Mouse (Mus musculus): ENCODE data around the gene Ralb. TPM values are rescaled to one million over a fixed set of nuclear protein-coding genes. Genes with fewer than 3 reads are reported as not detected.
A peak's percentile ranks its signal among the peaks of the same experiment; 100 is the strongest.

Ralb gene
- polyA plus RNA-seq, 1 experiment from 2014 or later = 151 TPM

DNA sequence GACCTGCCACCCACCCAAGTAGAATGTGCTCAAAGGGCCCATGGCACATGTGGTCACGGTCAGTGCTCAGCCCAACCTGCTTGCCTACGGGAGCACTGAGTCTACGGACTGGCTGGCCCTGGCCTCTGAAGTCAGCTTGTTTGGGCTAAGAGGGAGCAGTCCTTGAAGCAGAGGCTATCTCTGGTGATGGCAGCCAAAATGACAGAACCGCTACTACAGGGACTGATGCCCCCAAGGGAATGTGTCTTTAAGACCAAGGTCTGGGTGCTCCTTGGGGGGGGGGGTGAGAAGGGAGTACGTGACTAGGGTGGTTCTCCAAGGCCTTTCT is 47.1 kb downstream of the Ralb start:
- no peak overlapping the region for H3K27ac ChIP-seq (ENCODE audit: low read length)
- no peak for DNase-seq (ENCODE audit: low spot score)
- H3K9ac ChIP-seq (replicated peaks; ENCODE audit: low read depth) = no peak overlapping the region
- no peak for TF ChIP-seq CTCF (IDR thresholded peaks at IDR 0.05)
- TF ChIP-seq EP300 (IDR thresholded peaks at IDR 0.05) = no peak
- no peaks in the 10 kb centered on the region for H3K9me3 ChIP-seq (ENCODE audit: low read length)
- no peaks in the 10 kb centered on the region for H3K4me1 ChIP-seq (ENCODE audit: insufficient read depth, low read depth, low read length)
- H3K4me2 ChIP-seq (replicated peaks; ENCODE audit: low read depth, low read length) = peak overlapping the region; percentile 41
- ATAC-seq = 0 out of 2 replicates have a peak, but pooled peaks have one; percentile 18
- 43% methylated on average over 5 of the region's 5 CpGs for WGBS
- H3K27me3 ChIP-seq (replicated peaks; ENCODE audit: insufficient read depth, low read length) = no peaks in the 10 kb centered on the region
- H3K36me3 ChIP-seq (ENCODE audit: insufficient read depth, low read length) = no peaks in the 10 kb centered on the region
- no peak overlapping the region for H3K4me3 ChIP-seq (ENCODE audit: low read depth, low read length)

DNA sequence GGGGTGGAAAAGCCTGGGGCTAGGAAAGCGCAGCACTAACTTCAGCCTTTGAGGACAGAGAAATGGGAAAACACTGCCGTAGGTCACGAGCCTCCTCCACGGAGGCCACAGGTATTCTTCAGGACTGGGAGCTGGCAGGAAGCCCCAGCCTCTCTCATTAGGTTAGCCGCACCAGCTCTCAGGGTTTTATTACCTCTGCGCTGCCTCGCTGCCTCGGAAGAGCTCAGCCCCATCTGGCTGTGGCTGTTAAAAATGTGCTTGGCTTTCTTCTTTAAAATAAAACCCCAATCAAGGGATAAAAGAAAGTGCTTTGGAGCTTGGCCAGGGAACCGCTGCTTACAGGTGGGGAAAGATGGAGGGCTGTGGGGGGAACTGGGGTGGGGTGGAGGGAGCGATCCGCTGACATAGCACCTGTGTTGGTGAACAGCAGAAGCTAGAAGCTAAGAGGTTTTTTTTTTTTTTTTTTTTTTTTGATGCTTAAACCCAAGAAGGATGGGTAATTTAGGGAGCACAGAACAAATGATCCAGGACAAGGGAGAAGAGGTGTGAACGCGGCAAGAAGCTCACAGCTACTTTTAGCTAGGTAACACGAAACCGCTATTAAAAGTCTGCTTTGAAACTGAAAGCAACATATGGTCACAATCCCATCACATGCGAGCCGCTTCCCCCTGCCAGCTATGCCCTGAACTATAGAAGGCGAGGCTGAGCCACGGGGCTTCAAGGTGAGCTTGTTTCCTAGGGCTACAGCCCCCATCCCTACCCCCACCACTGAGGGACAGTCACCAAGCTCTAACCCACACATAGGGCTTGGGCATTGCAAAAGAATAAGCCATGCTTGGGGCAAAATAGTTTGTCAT is 47.7 kb downstream of the Ralb start:
- Histone ChIP-seq H3K9me3 (ENCODE audit: low read length) (no peaks in the 10 kb centered on the region), H3K36me3 (ENCODE audit: insufficient read depth, low read length) (no peaks in the 10 kb centered on the region), H3K4me2 (replicated peaks; ENCODE audit: low read depth, low read length) (peak overlapping the region; percentile 41), H3K27me3 (replicated peaks; ENCODE audit: insufficient read depth, low read length) (no peaks in the 10 kb centered on the region), H3K4me3 (ENCODE audit: low read depth, low read length) (no peak overlapping the region), H3K4me1 (ENCODE audit: insufficient read depth, low read depth, low read length) (no peaks in the 10 kb centered on the region), H3K27ac (ENCODE audit: low read length) (no peak overlapping the region), H3K9ac (replicated peaks; ENCODE audit: low read depth) (no peak overlapping the region)
- 31% methylated on average over 19 of the region's 19 CpGs for WGBS
- peak; percentile 34 for DNase-seq (ENCODE audit: low spot score)
- 0 out of 2 replicates have a peak, but pooled peaks have one; percentile 30 for ATAC-seq
- 0 out of 2 replicates have a peak, but pooled peaks have one; percentile 4 for TF ChIP-seq CTCF (IDR thresholded peaks at IDR 0.05)
- no peak for TF ChIP-seq EP300 (IDR thresholded peaks at IDR 0.05)

DNA sequence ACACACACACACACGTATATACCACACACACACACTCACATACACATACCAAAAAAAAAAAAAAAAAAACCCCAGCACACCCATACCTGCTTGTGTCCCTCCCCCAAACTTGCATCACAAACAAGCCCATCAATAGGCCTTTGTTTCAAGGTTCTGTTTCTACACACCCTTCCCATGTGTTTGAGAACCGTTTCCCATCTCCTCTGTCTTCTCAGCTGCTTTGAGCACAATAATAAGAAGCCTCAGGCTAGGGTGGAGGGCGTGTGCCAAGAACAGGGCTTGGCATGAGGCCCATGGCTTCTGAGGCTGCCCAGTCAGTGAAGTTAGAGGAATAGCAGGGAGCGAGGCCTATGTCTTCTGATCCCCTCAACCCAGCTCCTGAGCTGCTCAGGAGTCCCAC is 50.9 kb downstream of the Ralb start:
- ATAC-seq = no peak

DNA sequence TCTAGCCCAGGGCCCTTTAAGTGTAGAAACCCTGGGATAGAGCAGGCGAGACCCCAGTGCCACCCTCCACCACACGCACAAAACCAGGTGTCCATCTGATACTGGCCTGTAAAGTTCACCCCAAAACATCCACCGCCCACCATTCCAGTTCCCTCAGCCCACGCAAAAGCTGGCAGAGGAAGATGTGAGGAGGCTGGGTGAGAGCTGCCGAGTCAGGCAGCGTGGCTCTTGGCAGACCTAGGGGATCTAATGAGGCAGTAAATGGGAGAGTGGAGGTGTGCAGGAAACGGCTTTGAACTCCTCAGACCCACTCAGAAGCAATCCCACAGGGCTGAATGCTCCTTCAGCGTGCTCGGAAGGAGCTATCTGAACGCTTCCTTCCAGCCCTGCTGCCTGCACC is 53.2 kb downstream of the Ralb start:
- Histone ChIP-seq H3K4me1 (ENCODE audit: insufficient read depth, low read depth, low read length) (no peaks in the 10 kb centered on the region), H3K27me3 (replicated peaks; ENCODE audit: insufficient read depth, low read length) (no peaks in the 10 kb centered on the region), H3K9ac (replicated peaks; ENCODE audit: low read depth) (no peak overlapping the region), H3K9me3 (ENCODE audit: low read length) (no peaks in the 10 kb centered on the region), H3K36me3 (ENCODE audit: insufficient read depth, low read length) (no peaks in the 10 kb centered on the region), H3K4me3 (ENCODE audit: low read depth, low read length) (no peak overlapping the region), H3K27ac (ENCODE audit: low read length) (no peak overlapping the region), H3K4me2 (replicated peaks; ENCODE audit: low read depth, low read length) (no peak overlapping the region)
- DNase-seq (ENCODE audit: low spot score) (no peak), ATAC-seq (no peak)
- TF ChIP-seq EP300 (IDR thresholded peaks at IDR 0.05) (no peak), CTCF (IDR thresholded peaks at IDR 0.05) (no peak)
- 62% methylated on average over 10 of the region's 10 CpGs for WGBS

More for the DNA sequence above, 50.9 kb downstream of the Ralb start:
- Histone ChIP-seq H3K27me3 (replicated peaks; ENCODE audit: insufficient read depth, low read length) (no peaks in the 10 kb centered on the region), H3K4me1 (ENCODE audit: insufficient read depth, low read depth, low read length) (no peaks in the 10 kb centered on the region), H3K4me2 (replicated peaks; ENCODE audit: low read depth, low read length) (no peak overlapping the region), H3K9me3 (ENCODE audit: low read length) (no peaks in the 10 kb centered on the region), H3K9ac (replicated peaks; ENCODE audit: low read depth) (no peak overlapping the region), H3K4me3 (ENCODE audit: low read depth, low read length) (no peak overlapping the region), H3K27ac (ENCODE audit: low read length) (no peak overlapping the region), H3K36me3 (ENCODE audit: insufficient read depth, low read length) (no peaks in the 10 kb centered on the region)
- 28% methylated on average over 3 of the region's 4 CpGs for WGBS
- TF ChIP-seq EP300 (IDR thresholded peaks at IDR 0.05) = no peak
- TF ChIP-seq CTCF (IDR thresholded peaks at IDR 0.05) = no peak
- DNase-seq (ENCODE audit: low spot score) = no peak

DNA sequence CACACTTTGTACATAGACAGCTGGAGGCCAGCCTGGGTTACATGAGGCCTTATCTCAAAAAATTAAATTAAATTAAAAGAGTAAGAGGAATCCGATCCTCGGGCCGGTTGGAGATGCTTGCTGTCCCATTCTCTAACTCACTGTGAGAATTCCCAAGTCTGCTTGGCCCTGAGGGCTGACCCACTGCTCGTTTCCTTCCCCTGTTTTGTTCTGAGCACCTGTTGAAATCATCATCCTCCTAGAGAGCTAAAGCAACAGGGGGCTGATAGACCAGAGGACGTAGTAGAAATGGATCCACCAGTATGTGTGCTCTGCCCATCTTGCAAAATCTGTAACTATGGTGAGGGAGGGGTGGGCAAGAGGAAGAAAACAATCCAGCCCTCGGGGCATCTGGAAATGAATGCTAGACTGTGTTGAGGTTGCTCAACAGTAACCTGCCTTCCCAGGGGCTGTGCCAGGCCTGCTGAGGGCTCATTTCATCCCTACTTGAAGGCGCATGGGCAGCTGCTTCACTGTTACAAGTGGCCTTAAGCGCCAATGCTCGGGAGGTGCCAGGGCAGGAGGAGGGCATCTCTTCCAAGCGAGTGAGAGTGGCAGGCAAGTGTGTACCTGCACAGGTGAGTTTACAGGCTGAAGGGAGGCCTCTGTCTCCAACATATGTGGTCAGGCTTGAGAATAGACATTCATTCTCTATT is 53.8 kb downstream of the Ralb start:
- WGBS = 69% methylated on average over 10 of the region's 10 CpGs
- no peaks in the 10 kb centered on the region for H3K9me3 ChIP-seq (ENCODE audit: low read length)
- no peak overlapping the region for H3K9ac ChIP-seq (replicated peaks; ENCODE audit: low read depth)
- no peaks in the 10 kb centered on the region for H3K27me3 ChIP-seq (replicated peaks; ENCODE audit: insufficient read depth, low read length)
- H3K27ac ChIP-seq (ENCODE audit: low read length) = no peak overlapping the region
- DNase-seq (ENCODE audit: low spot score) = peak; percentile 69
- H3K4me1 ChIP-seq (ENCODE audit: insufficient read depth, low read depth, low read length) = no peaks in the 10 kb centered on the region
- peak; percentile 87 for ATAC-seq
- TF ChIP-seq CTCF (IDR thresholded peaks at IDR 0.05) (no peak), EP300 (IDR thresholded peaks at IDR 0.05) (no peak)
- no peak overlapping the region for H3K4me3 ChIP-seq (ENCODE audit: low read depth, low read length)
- no peaks in the 10 kb centered on the region for H3K36me3 ChIP-seq (ENCODE audit: insufficient read depth, low read length)
- H3K4me2 ChIP-seq (replicated peaks; ENCODE audit: low read depth, low read length) = no peak overlapping the region

DNA sequence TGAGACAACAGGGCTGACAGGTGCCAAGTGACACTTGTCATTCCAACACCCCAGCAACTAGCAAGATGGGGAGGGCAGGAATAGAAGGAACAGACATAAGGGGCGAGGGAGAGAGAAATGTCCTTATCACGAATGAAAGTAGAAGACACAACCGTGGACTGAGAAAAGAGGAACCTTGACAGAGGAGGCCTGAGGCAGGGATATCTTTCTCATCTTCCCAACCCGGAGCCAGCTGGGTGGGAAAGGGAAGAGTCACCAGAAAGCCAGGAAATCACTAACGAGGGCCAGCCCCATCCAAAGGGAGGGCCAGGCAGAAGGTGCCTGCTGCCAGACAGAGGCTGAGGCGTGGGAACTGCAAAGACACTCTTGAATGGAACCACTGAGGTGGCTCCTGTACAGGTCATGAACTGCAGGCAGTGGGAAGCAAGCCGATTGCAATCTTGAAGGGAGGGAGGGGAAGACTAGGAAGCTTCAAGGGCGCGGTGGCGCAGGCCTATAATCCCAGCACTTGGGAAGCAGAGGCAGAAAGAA is 57.8 kb downstream of the Ralb start:
- H3K36me3 ChIP-seq (ENCODE audit: insufficient read depth, low read length) = no peaks in the 10 kb centered on the region
- DNase-seq (ENCODE audit: low spot score) (peak; percentile 34), ATAC-seq (no peak)
- H3K4me1 ChIP-seq (ENCODE audit: insufficient read depth, low read depth, low read length) = no peaks in the 10 kb centered on the region
- no peak overlapping the region for H3K4me3 ChIP-seq (ENCODE audit: low read depth, low read length)
- H3K4me2 ChIP-seq (replicated peaks; ENCODE audit: low read depth, low read length) = no peak overlapping the region
- H3K27me3 ChIP-seq (replicated peaks; ENCODE audit: insufficient read depth, low read length) = no peaks in the 10 kb centered on the region
- no peaks in the 10 kb centered on the region for H3K9me3 ChIP-seq (ENCODE audit: low read length)
- H3K9ac ChIP-seq (replicated peaks; ENCODE audit: low read depth) = no peak overlapping the region
- H3K27ac ChIP-seq (ENCODE audit: low read length) = no peak overlapping the region
- 53% methylated on average over 10 of the region's 10 CpGs for WGBS
- TF ChIP-seq CTCF (IDR thresholded peaks at IDR 0.05) (no peak), EP300 (IDR thresholded peaks at IDR 0.05) (no peak)
